Mouse (Mus musculus): Measurements from ENCODE around the gene 1700018G05Rik. TPM values are rescaled to one million over a fixed set of nuclear protein-coding genes. Genes with fewer than 3 reads are reported as not detected.
A peak's percentile ranks its signal among the peaks of the same experiment; 100 is the strongest.
"Not testable (repeated sequence)": the region's sequence is repeated elsewhere in the genome, so short reads cannot be mapped to it uniquely, and the experiment has no call there.

1700018G05Rik gene
- total RNA-seq (2014; rRNA removed) = not detected in 2 replicates
- not detected in 2 replicates for polyA plus RNA-seq (2012; rRNA removed)

GRCm38 (mm10) chrX:102928072-102928471 lies at the start of gene 1700018G05Rik:
TSS of gene 1700018G05Rik (plus strand) at chrX:102928372.
- H3K4me3 ChIP-seq (ENCODE audit: insufficient read depth, low read depth, low read length); H3K4me1 ChIP-seq (ENCODE audit: control insufficient read depth, insufficient read depth, low read length); DNase-seq (ENCODE audit: extremely low read depth, low read depth, low spot score); H3K27ac ChIP-seq (replicated peaks; ENCODE audit: insufficient read depth, low read depth, low read length); H3K36me3 ChIP-seq (ENCODE audit: control insufficient read depth, insufficient read depth, low read length); H3K79me2 ChIP-seq (ENCODE audit: control insufficient read depth, insufficient read depth, low read length); H3K9ac ChIP-seq (ENCODE audit: low read depth, low read length); H3K27me3 ChIP-seq (ENCODE audit: control insufficient read depth, insufficient read depth, low read length): not testable (repeated sequence)
- 82% methylated on average over 6 of the region's 6 CpGs for WGBS

- not testable (repeated sequence) for H3K9ac ChIP-seq (ENCODE audit: low read depth, low read length); DNase-seq (ENCODE audit: extremely low read depth, low read depth, low spot score); H3K4me3 ChIP-seq (ENCODE audit: insufficient read depth, low read depth, low read length); H3K36me3 ChIP-seq (ENCODE audit: control insufficient read depth, insufficient read depth, low read length); H3K4me1 ChIP-seq (ENCODE audit: control insufficient read depth, insufficient read depth, low read length); H3K79me2 ChIP-seq (ENCODE audit: control insufficient read depth, insufficient read depth, low read length); H3K27ac ChIP-seq (replicated peaks; ENCODE audit: insufficient read depth, low read depth, low read length); H3K27me3 ChIP-seq (ENCODE audit: control insufficient read depth, insufficient read depth, low read length)
- 75% methylated on average over 6 of the region's 9 CpGs for WGBS
These were observed 19.6 kb upstream of the 1700018G05Rik start, which contains the start of the genes Dmrtc1a and 1700011M02Rik for GRCm38 (mm10) chrX:102908587-102908986. TSS of gene Dmrtc1a (minus strand) at chrX:102908687. TSS of gene 1700011M02Rik (plus strand) at chrX:102908905.

- not testable (repeated sequence) for H3K4me1 ChIP-seq (ENCODE audit: control insufficient read depth, insufficient read depth, low read length); DNase-seq (ENCODE audit: extremely low read depth, low read depth, low spot score); H3K27me3 ChIP-seq (ENCODE audit: control insufficient read depth, insufficient read depth, low read length); H3K4me3 ChIP-seq (ENCODE audit: insufficient read depth, low read depth, low read length); H3K9ac ChIP-seq (ENCODE audit: low read depth, low read length); H3K79me2 ChIP-seq (ENCODE audit: control insufficient read depth, insufficient read depth, low read length); H3K36me3 ChIP-seq (ENCODE audit: control insufficient read depth, insufficient read depth, low read length); H3K27ac ChIP-seq (replicated peaks; ENCODE audit: insufficient read depth, low read depth, low read length)
- WGBS = 67% methylated on average over 1 of the region's 1 CpGs
These were observed 13.3 kb upstream of the 1700018G05Rik start for GRCm38 (mm10) chrX:102914823-102915222.

GRCm38 (mm10) chrX:102926707-102927106 lies 1.5 kb upstream of the 1700018G05Rik start:
- peak; percentile 24; the same call in 1 of the 2 replicates for TF ChIP-seq CTCF (IDR thresholded peaks at IDR 0.05; ENCODE audit: low read depth, low read length)
- H3K27ac ChIP-seq (replicated peaks; ENCODE audit: insufficient read depth, low read depth, low read length); H3K4me3 ChIP-seq (ENCODE audit: insufficient read depth, low read depth, low read length); H3K79me2 ChIP-seq (ENCODE audit: control insufficient read depth, insufficient read depth, low read length); H3K4me1 ChIP-seq (ENCODE audit: control insufficient read depth, insufficient read depth, low read length); H3K36me3 ChIP-seq (ENCODE audit: control insufficient read depth, insufficient read depth, low read length); H3K27me3 ChIP-seq (ENCODE audit: control insufficient read depth, insufficient read depth, low read length); H3K9ac ChIP-seq (ENCODE audit: low read depth, low read length): not testable (repeated sequence)
- 11% methylated on average over 4 of the region's 4 CpGs for WGBS
- DNase-seq (ENCODE audit: extremely low read depth, low read depth, low spot score) = peak; percentile 0

DNA sequence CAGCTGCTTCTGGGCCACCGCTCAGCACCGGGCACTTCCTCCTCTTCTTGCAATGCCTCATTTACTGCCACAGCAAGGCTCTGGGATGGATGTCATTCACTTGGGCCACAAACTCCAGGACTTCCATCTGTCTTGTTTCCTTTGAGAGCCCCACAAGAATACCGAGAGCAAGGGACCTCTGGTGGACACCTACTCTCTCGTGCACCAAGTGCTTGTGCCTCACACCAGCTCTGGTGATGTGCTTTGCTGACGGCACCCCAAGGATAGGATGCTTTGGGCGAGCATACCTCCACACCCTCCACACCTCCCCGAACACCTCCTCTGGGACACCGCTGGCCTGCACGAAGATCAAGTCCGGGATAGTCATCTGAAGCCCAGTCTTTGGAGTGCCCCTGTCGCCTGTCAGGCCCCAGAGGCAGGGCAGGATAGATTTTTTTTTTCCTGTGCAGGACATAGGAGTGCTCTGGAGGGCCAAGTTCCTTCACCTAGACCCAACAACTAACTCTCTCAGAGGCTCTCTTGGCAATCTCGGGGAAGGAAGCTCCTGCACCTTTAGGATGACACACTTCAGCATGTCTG lies 4.9 kb downstream of the 1700018G05Rik start:
- Histone ChIP-seq H3K27ac (replicated peaks; ENCODE audit: insufficient read depth, low read depth, low read length) (no peak overlapping the region), H3K79me2 (ENCODE audit: control insufficient read depth, insufficient read depth, low read length) (no peaks in the 10 kb centered on the region), H3K4me1 (ENCODE audit: control insufficient read depth, insufficient read depth, low read length) (no peaks in the 10 kb centered on the region), H3K27me3 (ENCODE audit: control insufficient read depth, insufficient read depth, low read length) (no peaks in the 10 kb centered on the region; the same call in 1 of the 2 replicates), H3K4me3 (ENCODE audit: insufficient read depth, low read depth, low read length) (no peak overlapping the region), H3K9ac (ENCODE audit: low read depth, low read length) (no peak overlapping the region), H3K36me3 (ENCODE audit: control insufficient read depth, insufficient read depth, low read length) (no peaks in the 10 kb centered on the region)
- TF ChIP-seq CTCF (IDR thresholded peaks at IDR 0.05; ENCODE audit: low read depth, low read length) (no peak), POLR2A (IDR thresholded peaks at IDR 0.05; ENCODE audit: extremely low read depth, insufficient read depth, low read length) (no peak)
- 28% methylated on average over 12 of the region's 12 CpGs for WGBS
- DNase-seq (ENCODE audit: extremely low read depth, low read depth, low spot score) = no peak

DNA sequence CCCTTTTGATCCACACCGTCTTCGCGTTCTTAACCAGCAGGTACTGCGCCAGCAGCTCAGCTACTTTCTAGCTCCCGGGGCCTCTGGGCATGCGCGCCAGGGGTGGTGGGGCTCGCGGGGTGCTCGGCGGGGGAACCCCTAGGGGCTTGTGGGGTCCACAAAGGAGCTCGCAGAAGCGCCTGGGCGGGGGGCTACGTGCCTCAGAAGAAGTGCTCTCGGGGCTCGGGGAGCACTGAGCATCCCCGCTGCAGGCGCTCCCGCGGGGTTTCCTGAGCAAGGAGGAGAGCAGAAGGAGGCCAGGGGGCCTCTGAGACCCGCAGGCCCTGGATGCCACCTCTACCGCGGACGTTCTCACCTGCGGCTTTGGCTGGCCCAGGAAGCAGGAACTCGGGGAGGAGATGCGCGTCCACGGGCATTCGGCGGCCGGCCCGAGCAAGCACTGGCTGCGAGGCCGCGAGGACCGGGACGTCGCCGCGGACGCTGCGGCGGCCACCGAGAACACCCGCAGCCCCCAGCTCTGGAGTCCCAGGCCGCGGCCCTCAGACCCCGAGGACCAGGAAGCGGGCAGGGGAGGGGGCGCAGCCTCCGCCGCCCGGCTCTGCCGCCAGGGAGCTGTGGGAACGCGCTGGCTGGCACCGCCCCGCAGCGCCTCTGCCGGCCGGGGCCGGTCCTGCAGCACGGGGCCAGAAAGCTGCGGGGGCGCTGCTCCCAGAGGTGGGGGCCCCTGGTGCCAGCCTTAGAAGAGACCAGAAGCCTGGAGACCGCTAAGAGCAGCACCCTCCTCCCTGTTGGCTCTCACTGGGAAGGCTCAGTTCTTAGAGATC lies 5.6 kb downstream of the 1700018G05Rik start:
- H3K4me1 ChIP-seq (ENCODE audit: control insufficient read depth, insufficient read depth, low read length) = no peaks in the 10 kb centered on the region
- 2% methylated on average over 43 of the region's 68 CpGs for WGBS
- H3K27ac ChIP-seq (replicated peaks; ENCODE audit: insufficient read depth, low read depth, low read length) = no peak overlapping the region
- H3K9ac ChIP-seq (ENCODE audit: low read depth, low read length) = no peak overlapping the region
- H3K27me3 ChIP-seq (ENCODE audit: control insufficient read depth, insufficient read depth, low read length) = no peaks in the 10 kb centered on the region; the same call in 1 of the 2 replicates
- DNase-seq (ENCODE audit: extremely low read depth, low read depth, low spot score) = no peak
- peak overlapping the region; percentile 53; the same call in 1 of the 2 replicates for H3K4me3 ChIP-seq (ENCODE audit: insufficient read depth, low read depth, low read length)
- TF ChIP-seq CTCF (IDR thresholded peaks at IDR 0.05; ENCODE audit: low read depth, low read length) (peak; percentile 56; the same call in 1 of the 2 replicates), POLR2A (IDR thresholded peaks at IDR 0.05; ENCODE audit: extremely low read depth, insufficient read depth, low read length) (no peak)
- H3K36me3 ChIP-seq (ENCODE audit: control insufficient read depth, insufficient read depth, low read length) = no peaks in the 10 kb centered on the region
- no peaks in the 10 kb centered on the region for H3K79me2 ChIP-seq (ENCODE audit: control insufficient read depth, insufficient read depth, low read length)

Measured in liver, adult 2 months (tissue).